Mouse (Mus musculus) kidney, adult 2 months (tissue): ENCODE data around the gene Eif3j1.

Experiments
- CTCF ChIP-seq: fragments of 200-500 bp; conservative IDR thresholded peaks from 2 replicates; pipeline ENCODE4 v1.5.1; 2011; ENCODE audit warnings: low read depth, mild to moderate bottlenecking, control low read depth, low read length, moderate library complexity, mixed read lengths; ENCODE audit not compliant: insufficient read depth, insufficient read length
- POLR2A ChIP-seq: fragments of 200-500 bp; IDR thresholded peaks from one replicate; pipeline ENCODE4 v1.6.1; 2011; ENCODE audit warnings: low read depth, low read length, control low read depth

GRCm38 (mm10) chr2:122086446-122086845 lies 58.1 kb downstream of the Eif3j1 start:
- TF ChIP-seq CTCF (no peak), POLR2A (no peak)
